Mouse (Mus musculus) CD8-positive naive resting alpha-beta T cell, adult 2 months (primary cell): Measurements from ENCODE around the gene Ppip5k1.
"Not testable (repeated sequence)": the region's sequence is repeated elsewhere in the genome, so short reads cannot be mapped to it uniquely, and the experiment has no call there.

Experiments used
- DNase-seq, 2 experiments: peaks; one replicate each; pipeline ENCODE4 v3.0.0; 2022; ENCODE audit warnings: low read depth in 2 of 2, low spot score in 2 of 2

The Ppip5k1 gene

GRCm38 (mm10) chr2:121354820-121355592, at the start of gene Ppip5k1:
Gene Ppip5k1, minus strand, starts transcription at chr2:121355396.
- DNase-seq, result peak; percentile 93 to 95

- no peak for DNase-seq
Observed at GRCm38 (mm10) chr2:121403296-121403695, 48.1 kb upstream of the Ppip5k1 start.

- DNase-seq, result peak; percentile 65 to 79
Observed at GRCm38 (mm10) chr2:121396624-121397023, 41.4 kb upstream of the Ppip5k1 start.

GRCm38 (mm10) chr2:121386961-121387575, 31.9 kb upstream of the Ppip5k1 start, which contains the start of gene Strc:
Gene Strc, minus strand, starts transcription at chr2:121387168.
- DNase-seq, result not testable (repeated sequence)

GRCm38 (mm10) chr2:121374766-121375165, 19.6 kb upstream of the Ppip5k1 start:
- no peak for DNase-seq

- DNase-seq, result no peak
Observed at GRCm38 (mm10) chr2:121372266-121372665, 17.1 kb upstream of the Ppip5k1 start.

GRCm38 (mm10) chr2:121370921-121371320, 15.7 kb upstream of the Ppip5k1 start:
- no peak for DNase-seq

GRCm38 (mm10) chr2:121368831-121369230, 13.6 kb upstream of the Ppip5k1 start:
- DNase-seq, result no peak

- DNase-seq, result no peak
Observed at GRCm38 (mm10) chr2:121363656-121364055, 8.5 kb upstream of the Ppip5k1 start.

- DNase-seq, result no peak
Observed at GRCm38 (mm10) chr2:121359461-121359860, 4.3 kb upstream of the Ppip5k1 start.

GRCm38 (mm10) chr2:121358381-121358780, 3.2 kb upstream of the Ppip5k1 start:
- DNase-seq, result peak; percentile 32 to 42

- DNase-seq, result no peak
Observed at GRCm38 (mm10) chr2:121357961-121358360, 2.8 kb upstream of the Ppip5k1 start.

- no peak for DNase-seq
Observed at GRCm38 (mm10) chr2:121357494-121357893, 2.3 kb upstream of the Ppip5k1 start, which contains the start of gene Ckmt1. Gene Ckmt1, plus strand, starts transcription at chr2:121357714.

GRCm38 (mm10) chr2:121354378-121354777, 818 bp downstream of the Ppip5k1 start:
- no peak for DNase-seq

- no peak for DNase-seq
Observed at GRCm38 (mm10) chr2:121353156-121353555, 2.0 kb downstream of the Ppip5k1 start.

- DNase-seq, result no peak
Observed at GRCm38 (mm10) chr2:121339057-121339456, 16.1 kb downstream of the Ppip5k1 start.

GRCm38 (mm10) chr2:121329492-121329891, 25.7 kb downstream of the Ppip5k1 start:
- no peak for DNase-seq

GRCm38 (mm10) chr2:121323693-121324470, 31.3 kb downstream of the Ppip5k1 start:
- DNase-seq, result no peak

- DNase-seq, result no peak
Observed at GRCm38 (mm10) chr2:121323041-121323440, 32.2 kb downstream of the Ppip5k1 start.

- no peak for DNase-seq
Observed at GRCm38 (mm10) chr2:121316278-121316677, 38.9 kb downstream of the Ppip5k1 start.

- DNase-seq, result no peak
Observed at GRCm38 (mm10) chr2:121308997-121309416, 46.2 kb downstream of the Ppip5k1 start.

- DNase-seq, result no peak
Observed at GRCm38 (mm10) chr2:121300036-121300435, 55.2 kb downstream of the Ppip5k1 start.
